Mouse (Mus musculus): ENCODE measurements at regions not wholly inside any gene's neighbourhood (a gene's known extent, or its start where the extent isn't known, plus 50 kb on each side); places are given as distances from the start of the nearest gene placed in this dataset.
"Not testable (repeated sequence)": the region's sequence is repeated elsewhere in the genome, so short reads cannot be mapped to it uniquely, and the experiment has no call there.

- in situ Hi-C loops (cut with MboI, MseI), result no loop called here
These were observed 86.9 kb downstream of the Bdh1 start for GRCm38 (mm10) chr16:31508981-31509380.

- in situ Hi-C loops (cut with MboI, MseI), result no loop called here
These were observed 88.0 kb downstream of the Bdh1 start for GRCm38 (mm10) chr16:31510097-31510496.

GRCm38 (mm10) chr16:31518816-31519215, 96.7 kb downstream of the Bdh1 start:
- in situ Hi-C loops (cut with MboI, MseI), result no loop called here

GRCm38 (mm10) chr16:31520081-31520480, 98.0 kb downstream of the Bdh1 start:
- in situ Hi-C loops (cut with MboI, MseI), result no loop called here

GRCm38 (mm10) chr16:31521786-31522185, 99.7 kb downstream of the Bdh1 start:
- in situ Hi-C loops (cut with MboI, MseI), result no loop called here

- in situ Hi-C loops (cut with MboI, MseI), result no loop called here
These were observed 104.7 kb downstream of the Bdh1 start for GRCm38 (mm10) chr16:31526711-31527344.

GRCm38 (mm10) chr16:31528596-31529283, 106.7 kb downstream of the Bdh1 start:
- in situ Hi-C loops (cut with MboI, MseI), result no loop called here

- in situ Hi-C loops (cut with MboI, MseI), result no loop called here
These were observed 107.3 kb downstream of the Bdh1 start for GRCm38 (mm10) chr16:31529284-31529958.

- in situ Hi-C loops (cut with MboI, MseI), result no loop called here
These were observed 108.0 kb downstream of the Bdh1 start for GRCm38 (mm10) chr16:31530090-31530489.

- in situ Hi-C loops (cut with MboI, MseI), result no loop called here
These were observed 111.2 kb downstream of the Bdh1 start for GRCm38 (mm10) chr16:31533196-31533777.

GRCm38 (mm10) chr16:31534923-31535523, 112.9 kb downstream of the Bdh1 start:
- in situ Hi-C loops (cut with MboI, MseI), result no loop called here

- in situ Hi-C loops (cut with MboI, MseI), result no loop called here
These were observed 114.2 kb downstream of the Bdh1 start for GRCm38 (mm10) chr16:31536328-31536727.

- in situ Hi-C loops (cut with MboI, MseI), result no loop called here
These were observed 116.5 kb downstream of the Bdh1 start for GRCm38 (mm10) chr16:31538606-31539005.

- in situ Hi-C loops (cut with MboI, MseI), result no loop called here
These were observed 119.6 kb upstream of the Dlg1 start for GRCm38 (mm10) chr16:31543499-31544170.

- in situ Hi-C loops (cut with MboI, MseI), result no loop called here
These were observed 117.0 kb upstream of the Dlg1 start for GRCm38 (mm10) chr16:31546062-31546827.

- in situ Hi-C loops (cut with MboI, MseI), result no loop called here
These were observed 116.4 kb upstream of the Dlg1 start for GRCm38 (mm10) chr16:31546828-31547224.

- in situ Hi-C loops (cut with MboI, MseI), result no loop called here
These were observed 115.9 kb upstream of the Dlg1 start for GRCm38 (mm10) chr16:31547391-31547790.

- in situ Hi-C loops (cut with MboI, MseI), result no loop called here
These were observed 113.3 kb upstream of the Dlg1 start for GRCm38 (mm10) chr16:31549975-31550374.

- in situ Hi-C loops (cut with MboI, MseI), result not testable (repeated sequence)
These were observed 112.7 kb upstream of the Dlg1 start for GRCm38 (mm10) chr16:31550539-31550938.

- in situ Hi-C loops (cut with MboI, MseI), result no loop called here
These were observed 111.7 kb upstream of the Dlg1 start for GRCm38 (mm10) chr16:31551416-31552151.
